Mouse (Mus musculus) kidney, postnatal 0 days (tissue): ENCODE results near the gene Olfr1229. TPM values are rescaled to one million over a fixed set of nuclear protein-coding genes. Genes with fewer than 3 reads are reported as not detected.

Source experiments
- ATAC-seq: fragments of 200-750 bp; cut with Nextera tagmentation; replicated peaks from 2 replicates; pipeline ENCODE4 v1.8.0; 2017; ENCODE audit warnings: low read depth, moderate number of reproducible peaks, moderate TSS enrichment, moderate library complexity; ENCODE audit not compliant: low FRiP score
- DNase-seq: peaks from one replicate; pipeline ENCODE4 v3.0.0-alpha.2; 2016; ENCODE audit warnings: low spot score
- H3K27ac ChIP-seq: fragments of 300-500 bp; sonication (generic); 2 replicates; pipeline ENCODE4 v1.5.1; 2014; ENCODE audit warnings: mild to moderate bottlenecking
- H3K27me3 ChIP-seq: fragments of 300-500 bp; sonication (generic); 2 replicates; pipeline ENCODE4 v1.6.1; 2014; ENCODE audit warnings: low read length, mixed read lengths; ENCODE audit not compliant: insufficient read depth
- H3K36me3 ChIP-seq: fragments of 300-500 bp; sonication (generic); 2 replicates; pipeline ENCODE4 v1.6.1; 2014; ENCODE audit warnings: low read length, mixed read lengths; ENCODE audit not compliant: insufficient read depth
- H3K4me1 ChIP-seq: fragments of 300-500 bp; sonication (generic); replicated peaks from 2 replicates; pipeline ENCODE4 v1.6.1; 2014; ENCODE audit warnings: antibody characterized with exemption, low read length, mixed read lengths; ENCODE audit not compliant: insufficient read depth
- H3K4me2 ChIP-seq: fragments of 300-500 bp; sonication (generic); 2 replicates; pipeline ENCODE4 v1.6.1; 2014; ENCODE audit warnings: mild to moderate bottlenecking, low read length, moderate library complexity, mixed read lengths
- H3K4me3 ChIP-seq: fragments of 300-500 bp; sonication (generic); replicated peaks from 2 replicates; pipeline ENCODE4 v1.5.1; 2014; ENCODE audit warnings: low read depth, low read length
- H3K9ac ChIP-seq: fragments of 300-500 bp; sonication (generic); 2 replicates; pipeline ENCODE4 v1.6.1; 2014; ENCODE audit warnings: low read depth, low read length
- H3K9me3 ChIP-seq: fragments of 300-500 bp; sonication (generic); replicated peaks from 2 replicates; pipeline ENCODE4 v1.6.1; 2016; ENCODE audit warnings: low read length, inconsistent platforms, mixed read lengths
- CTCF ChIP-seq: IDR thresholded peaks from 2 replicates; pipeline ENCODE4 v1.5.1; 2016; ENCODE audit warnings: antibody characterized with exemption, low read depth, mild to moderate bottlenecking, moderate library complexity
- WGBS: fragments of 180-500 bp; shearing (Covaris S2); extraction: QIAGEN DNeasy Blood & Tissue Kit; methylation state at CpG from one replicate; pipeline ENCODE4 v1.1.7; 2014; 5-methylcytosine and 5-hydroxymethylcytosine counted together
- polyA plus RNA-seq: library from polyadenylated mRNA; unstranded; fragments of >200 nt; fragmentation: Nextera tagmentation; extraction: Ambion mirVana; gene quantifications from 2 replicates; pipeline ENCODE4 v1.2.1, GENCODE M21; 2015

Gene Olfr1229
- not detected in 2 replicates for polyA plus RNA-seq

DNA sequence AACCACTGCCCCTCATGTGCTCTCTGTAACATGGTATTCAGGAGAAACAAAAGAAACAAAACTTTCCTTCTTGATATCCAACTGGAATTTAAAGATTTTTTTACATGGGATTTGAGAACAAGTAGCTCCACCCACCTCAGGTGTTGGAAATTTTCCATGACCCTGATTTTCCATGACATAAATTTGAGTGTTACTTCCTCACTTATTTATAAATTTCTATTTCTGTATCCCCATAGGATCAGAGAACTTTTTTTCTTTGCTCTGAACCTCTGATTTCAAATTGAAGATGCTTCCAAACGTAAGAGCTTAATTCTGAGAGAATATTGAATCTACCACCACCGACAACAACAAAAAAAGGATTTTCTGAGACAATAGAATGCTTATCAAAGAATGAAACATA lies at the start of gene Olfr1229:
Gene Olfr1229, minus strand, starts transcription at position 101 of the 400 bp plus-strand sequence.
- Histone ChIP-seq H3K9me3 (no peaks in the 10 kb centered on the region), H3K36me3 (no peaks in the 10 kb centered on the region), H3K4me1 (no peaks in the 10 kb centered on the region), H3K4me3 (no peak within 1 kb of the TSS), H3K27me3 (no peaks in the 10 kb centered on the region), H3K4me2 (no peak within 1 kb of the TSS), H3K9ac (no peak within 1 kb of the TSS), H3K27ac (no peak within 1 kb of the TSS)
- TF ChIP-seq CTCF = no peak
- 80% methylated on average over 2 of the region's 2 CpGs for WGBS
- DNase-seq (no peak), ATAC-seq (no peak)

DNA sequence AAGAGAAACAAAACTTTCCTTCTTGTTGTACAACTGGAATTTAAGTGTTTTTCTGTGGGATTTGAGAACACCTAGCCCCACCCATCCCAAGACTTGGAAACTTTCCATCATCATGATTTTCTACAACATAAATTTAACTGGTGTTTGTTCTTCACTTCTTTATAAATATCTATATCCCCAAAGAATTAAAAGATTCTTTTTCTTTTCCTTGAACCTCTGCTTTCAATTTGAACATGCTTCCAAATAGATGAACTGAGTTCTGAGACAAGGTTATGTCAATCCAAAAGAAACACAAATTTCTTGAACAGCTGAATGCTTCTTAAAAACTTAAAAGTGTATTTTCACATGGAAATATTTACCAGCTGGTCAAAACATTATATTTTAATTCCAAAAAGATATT lies 41.8 kb upstream of the Olfr1229 start, which contains the start of gene Olfr1232:
Gene Olfr1232, minus strand, starts transcription at position 101 of the 400 bp plus-strand sequence.
- H3K4me2 ChIP-seq = no peak within 1 kb of the TSS
- H3K4me1 ChIP-seq = no peaks in the 10 kb centered on the region
- H3K27me3 ChIP-seq = no peaks in the 10 kb centered on the region
- no peaks in the 10 kb centered on the region for H3K36me3 ChIP-seq
- no peak within 1 kb of the TSS for H3K4me3 ChIP-seq
- no peak for TF ChIP-seq CTCF
- H3K9ac ChIP-seq = no peak within 1 kb of the TSS
- ATAC-seq = no peak
- no peak for DNase-seq
- H3K9me3 ChIP-seq = no peaks in the 10 kb centered on the region
- no peak within 1 kb of the TSS for H3K27ac ChIP-seq

DNA sequence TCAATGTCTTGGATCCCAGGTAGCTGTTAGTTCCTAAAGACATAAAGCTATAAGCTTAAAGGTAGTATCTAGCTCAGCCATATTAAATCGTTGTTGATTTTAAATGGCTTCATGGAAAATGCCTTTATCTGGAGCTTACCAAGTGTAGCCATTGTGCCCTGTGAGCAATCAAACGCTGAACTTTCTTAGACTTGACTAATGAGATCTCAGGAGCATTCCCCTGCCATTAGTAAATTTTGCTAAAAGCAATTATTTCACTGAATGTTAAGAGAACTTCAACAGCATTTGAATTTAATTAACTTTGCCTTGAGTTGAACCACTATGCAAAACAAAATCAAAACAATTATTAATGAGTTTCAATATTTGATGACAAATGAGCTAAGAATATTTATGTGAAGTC lies 19.2 kb upstream of the Olfr1229 start, which contains the start of gene Olfr1231:
Gene Olfr1231, minus strand, starts transcription at position 101 of the 400 bp plus-strand sequence.
- Histone ChIP-seq H3K36me3 (no peaks in the 10 kb centered on the region), H3K9ac (no peak within 1 kb of the TSS), H3K4me1 (no peaks in the 10 kb centered on the region), H3K27ac (no peak within 1 kb of the TSS), H3K9me3 (no peaks in the 10 kb centered on the region), H3K27me3 (no peaks in the 10 kb centered on the region), H3K4me2 (no peak within 1 kb of the TSS), H3K4me3 (no peak within 1 kb of the TSS)
- WGBS = 84% methylated on average over 2 of the region's 2 CpGs
- no peak for TF ChIP-seq CTCF
- DNase-seq (no peak), ATAC-seq (no peak)

GRCm38 (mm10) chr2:89297168-89297567 lies 9.4 kb upstream of the Olfr1229 start, which contains the start of gene Olfr1230:
Gene Olfr1230, minus strand, starts transcription at chr2:89297268.
- H3K36me3 ChIP-seq = no peaks in the 10 kb centered on the region
- ATAC-seq = no peak
- TF ChIP-seq CTCF = no peak
- no peak within 1 kb of the TSS for H3K9ac ChIP-seq
- no peak within 1 kb of the TSS for H3K27ac ChIP-seq
- H3K4me2 ChIP-seq = no peak within 1 kb of the TSS
- H3K27me3 ChIP-seq = no peaks in the 10 kb centered on the region
- no peak within 1 kb of the TSS for H3K4me3 ChIP-seq
- H3K4me1 ChIP-seq = no peaks in the 10 kb centered on the region
- WGBS = 81% methylated on average over 1 of the region's 1 CpGs
- DNase-seq = no peak
- H3K9me3 ChIP-seq = no peaks in the 10 kb centered on the region

DNA sequence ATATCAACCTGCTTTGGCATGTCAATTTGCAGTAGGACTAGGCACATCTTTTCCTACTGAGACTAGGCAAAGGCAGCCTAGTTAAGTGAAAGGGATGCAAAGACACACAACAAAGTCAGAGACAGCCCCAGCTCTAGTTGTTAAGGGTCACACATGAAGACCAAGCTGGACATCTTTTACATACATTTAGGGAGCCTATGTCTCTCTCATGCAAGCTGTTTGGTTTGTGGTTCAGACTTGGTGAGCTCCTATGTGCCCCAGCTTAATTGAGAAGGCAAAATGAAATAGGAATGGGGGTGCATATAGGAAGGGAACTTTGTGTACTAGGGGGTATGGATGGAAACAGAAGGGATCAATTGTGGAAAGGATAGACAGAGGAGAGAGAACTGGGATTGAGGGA lies 33.9 kb downstream of the Olfr1229 start, which contains the start of gene Olfr1228:
Gene Olfr1228, minus strand, starts transcription at position 101 of the 400 bp plus-strand sequence.
- Histone ChIP-seq H3K4me3 (no peak within 1 kb of the TSS), H3K4me2 (no peak within 1 kb of the TSS), H3K4me1 (no peaks in the 10 kb centered on the region), H3K9ac (no peak within 1 kb of the TSS), H3K27ac (no peak within 1 kb of the TSS), H3K9me3 (no peaks in the 10 kb centered on the region), H3K27me3 (no peaks in the 10 kb centered on the region), H3K36me3 (no peaks in the 10 kb centered on the region)
- DNase-seq = no peak
- no peak for ATAC-seq
- TF ChIP-seq CTCF = no peak

Other genes with a start within 250 kb of the Olfr1229 start
- gene Olfr1218, start 226.8 kb downstream of the Olfr1229 start, polyA plus RNA-seq = not detected in 2 replicates
- not detected in 2 replicates for gene Olfr1219, start 204.5 kb downstream of the Olfr1229 start, polyA plus RNA-seq
- not detected in 2 replicates for gene Olfr1220, start 181.2 kb downstream of the Olfr1229 start, polyA plus RNA-seq
- gene Olfr1221, start 170.7 kb downstream of the Olfr1229 start, polyA plus RNA-seq = not detected in 2 replicates
- not detected in 2 replicates for gene Olfr1222, start 155.0 kb downstream of the Olfr1229 start, polyA plus RNA-seq
- not detected in 2 replicates for gene Olfr1223, start 136.5 kb downstream of the Olfr1229 start, polyA plus RNA-seq
- not detected in 2 replicates for gene Olfr1224-ps1, start 123.9 kb downstream of the Olfr1229 start, polyA plus RNA-seq
- not detected in 2 replicates for gene Olfr1225, start 113.3 kb downstream of the Olfr1229 start, polyA plus RNA-seq
- gene Olfr1226, start 88.0 kb downstream of the Olfr1229 start, polyA plus RNA-seq = not detected in 2 replicates
- gene Olfr1228, start 34.0 kb downstream of the Olfr1229 start, polyA plus RNA-seq = not detected in 2 replicates
- gene Olfr1230, start 9.3 kb upstream of the Olfr1229 start, polyA plus RNA-seq = not detected in 2 replicates
- not detected in 2 replicates for gene Olfr1231, start 19.1 kb upstream of the Olfr1229 start, polyA plus RNA-seq
- gene Olfr1232, start 41.7 kb upstream of the Olfr1229 start, polyA plus RNA-seq = not detected in 2 replicates
- gene Olfr1233, start 54.4 kb upstream of the Olfr1229 start, polyA plus RNA-seq = not detected in 2 replicates
- gene Olfr1234, start 76.9 kb upstream of the Olfr1229 start, polyA plus RNA-seq = not detected in 2 replicates
- not detected in 2 replicates for gene Olfr1238, start 121.7 kb upstream of the Olfr1229 start, polyA plus RNA-seq
- gene Olfr1239, start 132.4 kb upstream of the Olfr1229 start, polyA plus RNA-seq = not detected in 2 replicates
- not detected in 2 replicates for gene Olfr1240, start 155.0 kb upstream of the Olfr1229 start, polyA plus RNA-seq
- gene Olfr1241, start 199.1 kb upstream of the Olfr1229 start, polyA plus RNA-seq = not detected in 2 replicates
- gene Olfr1242, start 210.3 kb upstream of the Olfr1229 start, polyA plus RNA-seq = not detected in 2 replicates
- gene Olfr1243, start 243.5 kb upstream of the Olfr1229 start, polyA plus RNA-seq = not detected in 2 replicates